Mouse (Mus musculus) thymus, adult 18-20 months (tissue): Measurements from ENCODE around the gene Slc44a3.
A peak's percentile ranks its signal among the peaks of the same experiment; 100 is the strongest.

Experiments used
- DNase-seq, 2 experiments: peaks; one replicate each; pipeline ENCODE4 v3.0.0; 2022; ENCODE audit warnings: mixed read lengths in 2 of 2

The Slc44a3 gene

DNA sequence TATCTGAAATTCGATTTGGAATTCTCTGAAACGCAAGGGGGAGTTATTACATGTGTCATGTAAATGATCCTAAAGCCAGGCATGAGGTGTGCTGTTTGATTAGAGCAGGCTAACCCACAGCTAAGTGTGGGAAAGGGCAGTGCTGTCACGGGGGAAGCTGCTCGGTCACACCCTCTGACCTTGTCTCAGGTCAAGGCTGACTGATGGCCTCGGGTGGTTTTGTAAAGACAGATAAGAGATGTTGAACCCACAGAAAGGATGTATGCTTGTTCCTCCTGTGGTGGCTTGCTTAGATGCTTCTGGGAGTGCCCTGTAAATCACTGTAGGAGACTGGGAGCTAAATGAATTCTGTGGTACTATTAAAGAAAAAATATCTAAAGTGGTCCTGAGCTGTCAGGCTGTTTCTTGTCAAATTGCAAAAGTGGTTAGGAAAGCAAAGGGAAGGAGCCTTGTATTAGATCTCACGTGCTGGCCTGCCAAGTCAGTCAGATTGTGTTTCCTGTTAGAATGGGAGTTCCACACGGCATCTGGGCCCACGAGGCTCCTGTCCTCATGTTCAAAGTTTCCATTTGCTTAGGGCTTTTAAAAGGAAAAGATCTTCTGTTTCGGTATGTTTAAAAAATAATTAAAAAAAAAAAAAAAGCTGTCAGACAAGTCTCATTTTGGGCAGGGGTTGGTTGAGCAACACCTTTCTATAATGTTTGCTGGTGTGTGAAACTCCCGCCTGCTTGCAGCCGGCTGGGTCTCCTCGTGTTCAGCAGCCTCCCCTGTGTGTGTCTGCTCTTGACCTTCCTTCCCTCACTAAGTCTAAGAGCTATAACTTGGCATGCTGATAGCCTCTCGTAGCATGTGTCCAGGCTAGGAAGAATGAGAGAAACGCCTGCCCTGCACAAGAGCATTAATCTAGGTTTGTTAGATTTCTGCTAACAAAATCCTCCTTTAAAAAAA is 73.4 kb downstream of the Slc44a3 start:
- DNase-seq: no peak

DNA sequence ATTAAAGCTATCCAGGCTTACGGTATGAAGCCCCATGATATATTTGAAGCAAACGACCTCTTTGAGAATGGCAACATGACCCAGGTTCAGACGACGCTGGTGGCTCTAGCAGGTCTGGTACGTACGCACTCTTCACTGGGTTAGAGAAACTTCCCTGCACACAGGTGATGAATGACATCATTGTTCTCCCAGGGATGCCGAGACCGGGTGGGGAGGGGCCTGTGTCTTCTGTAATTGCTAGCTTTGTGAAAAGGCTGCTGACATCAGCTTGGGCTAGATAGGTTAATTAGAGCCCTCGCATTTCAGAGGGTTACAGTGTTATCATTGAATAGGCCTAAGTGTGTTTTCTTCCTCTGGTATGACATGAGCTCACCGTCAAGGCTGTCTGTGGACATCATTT is 80.8 kb downstream of the Slc44a3 start:
- no peak for DNase-seq

DNA sequence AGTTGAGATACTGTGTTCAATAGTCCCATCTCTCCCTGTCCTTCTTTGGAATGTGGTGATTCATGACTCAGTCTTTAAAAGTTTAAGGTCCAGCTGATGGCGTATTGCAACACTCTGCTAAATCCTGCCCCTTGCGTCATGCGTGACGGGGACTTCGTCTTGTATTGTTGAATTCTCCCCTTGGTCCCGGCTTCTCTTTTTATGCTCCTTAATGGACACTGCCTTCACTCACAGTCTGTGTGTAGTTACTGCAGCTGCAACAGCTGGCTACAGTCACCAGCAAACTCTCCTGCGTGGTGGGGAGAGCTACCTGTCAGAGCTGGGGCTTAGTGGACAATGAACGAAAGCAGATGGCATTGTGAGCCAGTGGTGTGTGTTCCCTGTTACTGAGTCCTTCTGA is 82.7 kb downstream of the Slc44a3 start:
- DNase-seq: no peak

DNA sequence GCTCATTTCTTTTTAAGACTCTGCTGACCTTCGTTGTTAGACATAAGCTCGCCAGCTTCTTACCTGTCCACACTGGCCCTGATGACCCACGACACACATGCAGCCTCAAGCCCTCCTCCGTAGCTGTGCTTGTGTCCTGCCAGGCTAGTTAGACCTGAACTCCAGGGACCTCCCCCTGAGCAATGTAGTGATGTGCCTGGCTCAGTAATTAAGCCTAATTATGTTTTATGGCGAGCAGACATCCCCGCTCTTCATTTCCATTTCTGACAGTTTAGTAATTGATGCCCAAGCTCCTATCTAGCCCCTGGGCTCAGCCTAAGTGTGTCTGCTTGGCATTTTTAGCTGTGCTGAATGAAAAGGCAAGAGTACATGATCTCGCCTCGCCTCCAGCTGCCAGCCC is 83.6 kb downstream of the Slc44a3 start:
- DNase-seq: no peak

DNA sequence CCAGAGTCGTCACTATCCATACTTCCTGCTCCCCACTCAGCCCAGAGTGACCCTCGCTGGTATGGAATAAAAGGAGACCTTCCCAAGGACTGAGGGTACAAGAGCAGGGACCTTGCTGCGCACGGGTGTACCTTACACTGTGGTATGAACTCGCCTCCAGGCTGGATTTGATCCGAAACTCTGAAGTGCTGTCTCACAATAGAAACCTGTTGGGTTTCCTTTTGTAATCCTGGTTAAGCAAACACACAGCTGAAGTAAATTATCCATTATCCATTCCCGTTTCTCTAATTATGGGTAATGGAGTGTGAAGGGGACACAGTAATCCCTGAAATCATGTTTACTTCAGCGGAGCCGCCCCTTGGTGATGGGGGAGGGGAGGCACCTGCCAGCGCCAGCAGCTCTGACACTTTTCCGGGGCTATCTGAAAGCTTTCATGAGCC is 84.2 kb downstream of the Slc44a3 start:
- DNase-seq: no peak

DNA sequence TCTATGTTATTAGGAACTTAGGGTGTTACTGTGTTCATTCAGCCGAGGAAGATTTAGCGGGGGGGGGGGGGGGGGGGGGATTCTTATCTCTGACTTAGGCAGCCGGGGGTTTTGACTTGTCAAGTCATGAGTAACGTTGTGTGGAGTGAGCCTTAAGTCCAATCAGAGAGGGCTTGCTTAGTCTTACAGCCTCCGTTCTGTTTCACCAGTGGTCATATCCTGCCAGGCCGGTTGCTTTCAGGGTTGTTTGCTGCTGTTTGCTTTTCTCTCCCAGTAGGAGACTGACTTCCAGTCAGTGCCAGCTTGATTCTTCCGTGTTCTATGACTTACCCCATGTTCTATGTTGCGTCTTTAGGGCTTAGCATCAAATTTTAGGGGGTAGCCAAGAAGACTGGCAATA is 85.8 kb downstream of the Slc44a3 start:
- no peak for DNase-seq

DNA sequence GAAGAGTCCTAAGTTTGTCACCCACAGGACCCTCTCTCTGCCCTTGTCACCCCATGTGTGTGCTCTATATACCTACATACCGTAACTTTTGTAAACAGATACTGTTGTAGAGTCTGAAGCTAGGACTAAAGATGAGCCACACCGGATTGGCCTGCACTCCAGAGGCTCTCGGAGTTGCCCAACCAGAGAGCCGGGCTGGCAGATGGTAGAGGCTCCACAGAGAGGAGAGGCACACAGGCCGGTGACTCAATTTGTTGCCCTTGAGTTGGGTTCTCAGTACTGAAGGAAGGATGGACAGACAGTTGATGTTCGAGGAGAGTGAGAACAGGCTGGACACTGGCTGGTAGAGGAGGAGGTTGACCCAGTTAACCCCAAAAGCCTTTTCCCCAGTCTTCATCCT is 87.8 kb downstream of the Slc44a3 start:
- no peak for DNase-seq

DNA sequence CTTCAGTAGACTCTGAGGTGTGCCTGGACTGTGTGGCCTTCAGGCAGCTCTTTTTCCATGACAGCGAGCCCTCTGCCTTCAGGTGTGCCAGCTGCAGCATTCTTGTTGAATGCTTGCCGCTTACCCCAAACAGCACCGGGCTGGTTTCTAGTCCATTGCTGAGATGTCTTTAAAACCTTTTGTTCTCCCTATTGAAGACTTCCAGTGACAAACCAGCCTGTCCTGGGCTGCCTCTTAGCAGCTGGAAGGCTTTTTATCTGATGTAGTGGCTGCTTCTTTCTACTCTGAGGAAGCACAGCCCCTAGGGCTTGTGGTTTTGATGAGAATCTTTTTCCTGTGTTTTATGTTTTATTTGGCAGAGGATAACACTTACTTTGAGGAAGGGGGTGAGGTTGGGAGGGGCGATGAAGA is 88.3 kb downstream of the Slc44a3 start:
- DNase-seq: no peak

DNA sequence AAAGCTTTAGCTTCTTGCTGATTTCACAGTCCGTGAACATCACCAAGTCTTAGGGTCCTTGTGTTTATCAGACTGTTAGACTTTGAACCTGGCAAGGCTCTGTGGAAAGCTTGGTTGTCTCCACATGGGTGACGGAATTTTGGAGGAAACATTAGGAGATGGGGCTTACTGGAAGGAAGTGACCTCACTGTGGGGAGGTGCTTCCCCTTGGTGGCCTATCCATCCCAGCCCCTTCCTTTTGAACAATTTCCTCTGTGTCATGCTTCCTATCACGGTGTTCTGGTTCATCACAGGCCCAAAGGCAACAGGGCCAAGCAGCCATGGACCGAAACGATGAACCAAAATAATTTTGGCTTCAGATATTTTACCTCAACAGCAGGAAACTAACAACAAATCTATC is 89.9 kb downstream of the Slc44a3 start:
- no peak for DNase-seq

DNA sequence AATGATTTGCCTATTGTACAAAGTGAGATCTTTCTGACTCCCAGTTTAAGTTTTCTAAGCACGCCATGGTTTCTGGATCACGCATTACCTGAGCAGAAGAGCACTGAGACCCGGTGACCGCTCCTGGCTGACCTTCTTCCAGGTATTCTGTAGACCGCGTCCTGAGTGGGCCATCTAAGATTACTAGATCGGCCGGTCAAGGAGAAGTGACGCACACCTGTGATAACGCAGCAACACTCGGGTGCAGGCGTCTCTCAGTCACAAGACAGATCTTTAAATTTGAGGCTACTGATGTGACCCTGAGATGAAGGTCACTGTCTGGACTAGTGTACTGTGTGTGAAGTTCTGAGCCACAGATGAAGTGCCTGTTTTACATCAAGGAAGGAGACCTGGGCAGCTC is 90.7 kb downstream of the Slc44a3 start:
- DNase-seq: no peak

DNA sequence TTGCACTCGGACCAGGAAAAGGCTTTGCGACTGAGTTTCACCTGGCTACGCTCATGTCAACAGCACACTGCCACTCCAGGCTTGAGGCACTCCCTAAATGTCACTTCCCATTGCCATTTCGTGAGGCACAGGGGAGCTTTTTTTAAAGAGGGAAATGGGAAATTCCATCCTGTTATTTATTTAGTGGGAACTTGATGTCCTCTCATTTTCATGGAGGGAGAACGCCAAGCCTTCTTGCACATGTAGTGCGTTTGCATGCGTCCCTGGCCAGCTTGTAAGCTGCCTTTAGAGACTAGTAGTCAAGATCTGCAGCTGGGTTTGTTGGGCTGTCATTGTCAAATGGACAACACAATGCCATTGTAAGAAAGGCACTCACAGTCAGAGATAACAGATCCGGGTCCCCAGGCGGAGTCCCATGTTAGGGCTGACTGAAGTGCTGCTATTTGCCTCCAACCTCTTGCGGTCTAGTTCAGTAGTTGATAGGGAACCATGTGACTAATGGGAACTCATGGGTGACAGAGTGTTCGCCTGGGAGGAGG is 92.5 kb downstream of the Slc44a3 start:
- DNase-seq: no peak

DNA sequence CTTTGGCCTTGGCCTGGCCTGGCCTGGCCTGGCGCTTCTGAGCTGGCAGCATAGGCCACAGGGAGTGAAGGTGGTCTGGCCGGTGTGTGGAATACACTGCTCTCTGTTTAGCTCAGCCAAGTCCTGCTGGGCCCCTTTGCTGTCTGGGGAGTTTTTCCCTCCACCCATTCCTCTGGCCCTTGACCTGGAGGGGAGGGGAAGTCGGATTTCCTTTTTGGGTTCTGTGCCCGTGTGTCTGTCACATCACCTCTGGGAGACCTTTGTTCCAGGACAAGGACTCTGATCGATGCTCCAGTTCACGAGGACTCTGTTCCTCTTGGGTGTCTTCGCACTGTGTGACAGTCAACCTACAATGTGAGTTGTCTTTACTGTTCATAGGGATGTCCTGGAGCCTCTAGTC is 94.2 kb downstream of the Slc44a3 start:
- DNase-seq: no peak

DNA sequence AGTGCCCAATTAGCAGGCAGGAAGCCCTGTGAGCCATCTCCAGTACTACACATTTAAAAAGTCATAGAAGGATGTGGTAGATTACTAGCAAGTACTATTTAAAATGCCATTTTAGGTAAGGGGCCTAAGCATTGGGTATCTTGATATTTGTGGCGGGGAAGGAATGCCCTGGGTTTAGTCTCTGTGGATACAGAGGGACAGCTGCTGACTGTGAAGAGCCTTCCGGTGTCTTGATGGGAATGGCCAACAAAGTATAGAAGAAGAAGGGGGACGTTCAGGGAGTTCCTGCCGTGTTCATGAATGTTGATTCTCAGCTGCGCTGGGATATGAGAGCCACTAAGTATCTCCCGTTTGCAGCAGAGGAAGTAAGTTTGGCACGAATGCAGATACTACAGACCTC is 95.1 kb downstream of the Slc44a3 start:
- no peak for DNase-seq

DNA sequence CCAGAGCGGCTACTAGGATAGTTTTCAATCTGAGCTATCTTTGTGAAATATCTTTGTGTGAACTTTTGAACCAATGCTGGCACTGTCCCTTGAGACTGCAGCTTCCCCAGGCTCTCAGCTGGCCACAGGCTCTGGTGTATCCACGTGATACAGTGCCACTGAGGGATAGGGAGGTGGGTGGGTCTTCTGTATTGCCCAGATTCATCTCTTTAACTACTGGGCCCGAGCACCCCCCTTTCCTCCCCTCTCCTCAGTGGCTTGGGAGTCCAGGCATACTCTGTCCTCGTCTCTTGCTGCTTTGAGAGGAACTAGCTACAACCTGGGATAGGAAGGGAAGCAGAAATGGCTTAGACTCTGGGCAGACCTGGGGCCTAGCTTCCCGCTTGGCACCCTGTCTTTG is 96.9 kb downstream of the Slc44a3 start:
- DNase-seq: no peak

DNA sequence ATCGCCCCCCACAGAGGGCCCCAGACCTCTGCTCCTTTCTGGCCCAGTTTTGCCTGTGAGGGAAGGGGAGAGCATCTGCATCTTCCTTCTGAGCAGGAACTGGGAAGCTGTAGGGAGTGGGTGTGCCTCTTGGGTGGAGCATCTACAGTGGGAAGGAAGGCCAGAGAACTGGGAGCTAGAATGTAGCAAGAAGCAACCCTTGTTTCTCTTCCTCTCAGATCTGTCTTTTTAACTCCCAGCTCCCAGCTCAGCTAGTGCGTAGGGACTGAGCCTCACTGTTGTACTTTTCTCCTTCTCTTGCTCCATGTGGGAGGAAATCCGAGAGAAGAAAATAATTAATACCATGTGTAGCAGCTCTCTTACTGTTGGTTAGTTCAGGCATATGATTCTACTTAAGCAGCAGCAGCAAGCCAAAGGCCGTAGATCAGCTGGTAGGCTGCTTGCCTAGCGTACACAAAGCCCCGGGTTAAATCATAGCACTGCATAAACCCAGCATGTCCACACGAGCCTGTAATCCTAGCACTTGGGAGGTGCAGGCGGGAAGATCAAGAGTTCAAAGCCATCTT is 98.2 kb downstream of the Slc44a3 start:
- DNase-seq: no peak

DNA sequence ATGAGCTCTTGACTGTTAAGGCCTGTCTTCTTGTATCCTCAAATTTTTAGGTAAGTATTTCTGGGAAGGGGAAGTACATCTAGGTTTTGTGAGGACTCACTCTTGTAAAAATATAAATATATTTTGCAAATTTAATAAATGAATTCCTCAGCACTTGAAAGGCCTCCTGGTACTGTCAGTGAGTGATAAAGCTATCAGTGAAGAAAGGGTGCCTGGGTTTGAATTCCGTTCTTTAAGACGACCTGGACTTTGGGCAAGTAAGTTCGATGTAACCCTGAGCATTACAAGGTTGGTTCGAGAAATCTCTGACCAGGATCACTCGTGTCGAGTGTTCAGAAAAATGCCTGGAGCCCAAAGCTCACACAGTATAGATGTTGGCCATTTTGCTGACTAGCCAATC is 98.8 kb downstream of the Slc44a3 start:
- no peak for DNase-seq

DNA sequence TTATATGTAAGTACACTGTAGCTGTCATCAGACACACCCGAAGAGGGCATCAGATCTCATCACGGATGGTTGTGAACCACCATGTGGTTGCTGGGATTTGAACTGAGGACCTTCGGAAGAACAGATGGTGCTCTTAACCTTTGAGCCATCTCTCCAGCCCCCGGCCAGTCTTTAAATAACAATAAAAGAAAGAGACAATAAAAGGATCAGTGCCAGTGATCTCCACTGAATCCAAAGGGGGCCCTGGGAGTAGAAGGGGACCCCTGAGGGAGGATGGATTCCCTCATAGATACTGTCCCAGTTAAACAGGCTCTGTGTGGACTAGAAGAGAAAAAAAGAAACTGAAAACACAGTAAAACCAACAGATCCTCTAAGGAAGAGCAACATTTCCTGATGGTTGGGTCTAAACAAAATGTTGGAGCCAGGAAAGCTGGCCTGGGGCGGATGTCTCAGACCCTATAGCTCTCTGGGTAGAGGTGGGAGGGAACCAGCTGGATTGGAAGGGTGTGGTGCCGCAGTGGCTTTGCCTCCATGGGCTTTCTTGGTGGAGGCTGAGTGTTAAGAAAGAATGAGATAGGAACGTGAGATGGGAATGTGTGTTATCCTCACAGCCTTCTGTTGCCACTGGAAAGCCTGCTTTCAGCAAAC is 101.8 kb downstream of the Slc44a3 start:
- no peak for DNase-seq

DNA sequence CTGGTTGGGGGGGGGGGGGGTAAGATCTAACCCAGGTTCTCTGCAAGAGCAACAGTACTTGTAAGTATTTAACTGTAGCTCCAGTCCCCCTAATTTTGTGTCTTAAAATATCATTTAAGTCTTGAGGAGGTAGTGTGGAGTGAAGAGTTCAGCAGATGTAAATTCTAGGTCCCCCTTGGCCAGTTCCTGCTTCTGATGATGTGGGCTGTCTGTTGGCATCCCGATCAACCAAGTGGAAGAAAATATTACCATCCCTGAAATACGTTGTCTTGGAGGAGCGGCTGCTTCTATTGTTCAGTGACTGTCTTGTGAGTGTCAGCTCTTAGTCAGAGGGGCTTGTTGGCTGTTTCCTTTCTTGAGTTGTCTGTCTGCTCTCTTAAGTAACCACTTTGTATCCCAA is 102.7 kb downstream of the Slc44a3 start:
- DNase-seq: no peak

DNA sequence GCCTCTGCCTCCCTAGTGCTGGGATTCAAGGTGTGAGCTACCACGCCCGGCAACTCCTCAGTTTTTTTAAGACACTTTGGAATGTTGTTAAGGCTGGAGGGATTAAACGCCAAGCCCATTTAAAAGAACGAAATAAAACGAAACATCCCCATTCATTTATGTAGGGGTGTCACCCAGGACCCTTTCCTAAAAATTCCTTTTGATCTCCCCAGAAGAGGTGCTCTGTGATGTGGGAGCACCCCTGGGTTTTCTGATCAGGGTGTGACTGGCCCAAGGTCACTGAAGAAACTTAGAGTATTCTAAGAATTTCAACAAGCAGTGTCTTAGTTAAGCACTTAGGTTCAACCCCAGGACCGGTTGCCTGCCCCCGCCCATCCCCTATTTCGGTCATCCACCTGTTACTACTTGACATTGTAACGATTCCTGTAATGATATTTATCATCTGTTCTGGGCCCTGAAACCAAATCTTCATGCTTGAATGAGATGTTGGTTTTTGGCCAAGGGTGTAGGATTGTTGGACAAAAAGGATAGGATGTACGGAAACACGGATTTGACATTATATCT is 103.4 kb downstream of the Slc44a3 start:
- no peak for DNase-seq

DNA sequence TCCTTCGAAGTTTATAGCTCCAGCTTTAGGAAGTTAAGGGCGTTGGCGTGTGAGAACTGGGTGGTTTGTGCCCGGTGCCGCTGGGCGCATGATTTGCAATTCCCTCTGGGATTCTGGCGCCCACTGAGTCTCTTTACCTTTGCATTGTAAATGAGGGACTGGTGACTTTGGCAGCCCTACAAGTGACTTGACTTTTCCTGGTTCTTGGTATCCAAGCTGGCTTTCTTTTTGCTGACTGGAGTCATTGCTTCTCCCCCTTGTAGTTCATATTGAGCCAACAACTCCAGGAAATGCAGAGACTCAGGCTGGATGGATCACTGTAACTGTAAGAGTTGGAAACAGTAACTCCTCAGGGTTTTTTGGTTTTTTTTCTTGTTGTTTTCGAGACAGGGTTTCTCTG is 104.0 kb downstream of the Slc44a3 start:
- DNase-seq: no peak

DNA sequence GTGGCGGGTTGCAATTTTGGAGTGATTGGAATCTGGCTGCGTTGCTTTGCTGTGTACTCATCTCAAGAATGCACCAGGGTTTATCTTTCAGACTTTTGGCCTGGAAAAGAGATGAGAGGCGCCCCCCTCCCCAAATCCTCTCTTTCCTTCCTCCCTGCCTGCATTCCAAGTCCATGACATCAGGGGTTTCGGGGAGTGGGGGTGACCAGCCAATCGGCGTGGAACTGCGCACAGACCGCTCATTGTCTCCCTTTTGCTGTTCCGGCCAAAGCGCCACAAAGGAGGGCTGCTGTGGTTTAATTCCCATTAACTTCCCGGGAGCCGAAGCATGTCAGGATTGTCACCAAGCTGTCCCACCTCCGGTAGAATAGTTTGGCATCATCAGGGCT is 104.7 kb downstream of the Slc44a3 start:
- peak; percentile 12 to 14 for DNase-seq

DNA sequence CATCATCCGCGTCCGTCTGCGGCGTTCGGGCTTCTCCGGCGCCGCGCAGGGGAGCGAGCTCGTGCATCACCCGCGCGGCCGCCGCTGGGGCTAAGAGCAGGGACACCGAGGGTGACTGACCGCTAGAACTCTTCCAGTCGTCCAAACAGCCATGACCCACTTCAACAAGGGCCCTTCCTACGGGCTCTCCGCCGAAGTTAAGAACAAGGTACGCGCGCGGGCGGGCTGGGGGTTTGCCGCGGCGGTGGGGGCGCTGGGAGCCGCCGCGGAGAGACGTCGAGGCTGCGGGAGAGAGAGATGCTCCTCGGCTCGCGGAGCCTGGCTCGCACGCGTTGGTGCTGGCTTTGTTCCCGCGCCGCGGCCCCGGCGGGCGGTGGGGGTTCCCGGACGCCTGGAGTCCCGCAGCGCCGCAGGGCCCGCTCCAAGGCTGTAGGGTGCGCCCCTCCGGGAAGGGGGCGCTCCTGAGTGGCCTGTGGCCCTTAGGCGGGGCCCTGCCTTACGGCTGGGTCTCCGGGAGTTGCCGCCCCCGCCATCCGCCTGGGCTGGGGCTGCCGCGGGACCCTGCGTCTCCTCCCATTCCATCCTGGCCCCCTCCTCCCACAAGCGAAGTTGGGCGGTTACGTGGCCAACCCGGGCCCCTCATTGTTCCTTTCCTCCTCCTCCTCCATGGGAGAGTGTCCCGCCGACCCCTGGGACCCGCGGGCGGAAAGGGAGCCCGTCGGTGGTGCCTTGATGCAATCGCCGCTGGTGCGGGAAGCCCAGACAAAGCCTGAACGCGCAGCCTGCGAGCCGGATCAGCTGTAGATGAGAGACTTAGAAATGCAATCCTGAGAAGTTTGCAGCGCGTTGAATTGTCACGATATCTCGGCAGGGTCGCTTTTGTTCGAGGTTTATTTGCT is 105.3 kb downstream of the Slc44a3 start:
- DNase-seq: peak; percentile 68 to 69
